Mouse (Mus musculus) kidney, postnatal 0 days (tissue): Measurements from ENCODE around the gene Bora. TPM values are rescaled to one million over a fixed set of nuclear protein-coding genes. Genes with fewer than 3 reads are reported as not detected.

ENCODE experiments used
- ATAC-seq: fragments of 200-750 bp; cut with Nextera tagmentation; replicated peaks from 2 replicates; pipeline ENCODE4 v1.8.0; 2017; ENCODE audit warnings: low read depth, moderate number of reproducible peaks, moderate TSS enrichment, moderate library complexity; ENCODE audit not compliant: low FRiP score
- DNase-seq: peaks from one replicate; pipeline ENCODE4 v3.0.0-alpha.2; 2016; ENCODE audit warnings: low spot score
- H3K27ac ChIP-seq: fragments of 300-500 bp; sonication (generic); 2 replicates; pipeline ENCODE4 v1.5.1; 2014; ENCODE audit warnings: mild to moderate bottlenecking
- H3K27me3 ChIP-seq: fragments of 300-500 bp; sonication (generic); 2 replicates; pipeline ENCODE4 v1.6.1; 2014; ENCODE audit warnings: low read length, mixed read lengths; ENCODE audit not compliant: insufficient read depth
- H3K36me3 ChIP-seq: fragments of 300-500 bp; sonication (generic); 2 replicates; pipeline ENCODE4 v1.6.1; 2014; ENCODE audit warnings: low read length, mixed read lengths; ENCODE audit not compliant: insufficient read depth
- H3K4me1 ChIP-seq: fragments of 300-500 bp; sonication (generic); replicated peaks from 2 replicates; pipeline ENCODE4 v1.6.1; 2014; ENCODE audit warnings: antibody characterized with exemption, low read length, mixed read lengths; ENCODE audit not compliant: insufficient read depth
- H3K4me2 ChIP-seq: fragments of 300-500 bp; sonication (generic); 2 replicates; pipeline ENCODE4 v1.6.1; 2014; ENCODE audit warnings: mild to moderate bottlenecking, low read length, moderate library complexity, mixed read lengths
- H3K4me3 ChIP-seq: fragments of 300-500 bp; sonication (generic); replicated peaks from 2 replicates; pipeline ENCODE4 v1.5.1; 2014; ENCODE audit warnings: low read depth, low read length
- H3K9ac ChIP-seq: fragments of 300-500 bp; sonication (generic); 2 replicates; pipeline ENCODE4 v1.6.1; 2014; ENCODE audit warnings: low read depth, low read length
- H3K9me3 ChIP-seq: fragments of 300-500 bp; sonication (generic); replicated peaks from 2 replicates; pipeline ENCODE4 v1.6.1; 2016; ENCODE audit warnings: low read length, inconsistent platforms, mixed read lengths
- CTCF ChIP-seq: IDR thresholded peaks from 2 replicates; pipeline ENCODE4 v1.5.1; 2016; ENCODE audit warnings: antibody characterized with exemption, low read depth, mild to moderate bottlenecking, moderate library complexity
- WGBS: fragments of 180-500 bp; shearing (Covaris S2); extraction: QIAGEN DNeasy Blood & Tissue Kit; methylation state at CpG from one replicate; pipeline ENCODE4 v1.1.7; 2014; 5-methylcytosine and 5-hydroxymethylcytosine counted together
- polyA plus RNA-seq: library from polyadenylated mRNA; unstranded; fragments of >200 nt; fragmentation: Nextera tagmentation; extraction: Ambion mirVana; gene quantifications from 2 replicates; pipeline ENCODE4 v1.2.1, GENCODE M21; 2015

Bora gene
- polyA plus RNA-seq, 1 experiment from 2014 or later, result 26.4 TPM

DNA sequence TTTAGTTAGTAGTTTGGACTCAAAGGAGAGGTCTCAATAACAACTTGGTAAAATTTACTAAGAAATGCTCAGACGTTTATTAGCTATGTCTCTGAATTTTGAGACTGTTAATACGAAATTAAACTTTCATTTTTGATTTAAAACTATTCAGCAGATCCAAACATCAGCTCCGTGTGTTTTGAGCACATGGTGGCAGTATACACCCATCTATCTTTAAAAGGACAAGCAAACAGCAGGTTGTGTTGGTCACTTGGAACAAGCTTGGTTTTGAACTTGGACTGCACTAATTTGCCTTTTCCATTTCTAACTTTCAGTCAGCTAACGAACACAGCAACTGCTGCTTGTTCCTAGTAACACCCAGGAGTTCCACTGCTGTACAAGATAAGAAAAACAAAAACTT is 71.6 kb downstream of the Bora start:
- Histone ChIP-seq H3K36me3 (peaks cover 21% of the 10 kb centered on the region), H3K4me2 (no peak overlapping the region), H3K4me1 (no peaks in the 10 kb centered on the region), H3K9ac (no peak overlapping the region), H3K27me3 (no peaks in the 10 kb centered on the region), H3K27ac (no peak overlapping the region), H3K9me3 (no peaks in the 10 kb centered on the region), H3K4me3 (no peak overlapping the region)
- no peak for ATAC-seq
- TF ChIP-seq CTCF, result peak; percentile 37; the same call in 1 of the 2 replicates
- DNase-seq, result no peak
- 80% methylated on average over 4 of the region's 4 CpGs for WGBS

- H3K36me3 ChIP-seq, result peaks cover 8% of the 10 kb centered on the region; the same call in 1 of the 2 replicates
- no peaks in the 10 kb centered on the region for H3K4me1 ChIP-seq
- no peaks in the 10 kb centered on the region for H3K9me3 ChIP-seq
- TF ChIP-seq CTCF, result no peak
- H3K27me3 ChIP-seq, result no peaks in the 10 kb centered on the region
- no peak overlapping the region for H3K4me3 ChIP-seq
- ATAC-seq (no peak), DNase-seq (no peak)
- no peak overlapping the region for H3K27ac ChIP-seq
- WGBS, result 86% methylated on average over 11 of the region's 11 CpGs
- no peak overlapping the region for H3K4me2 ChIP-seq
- H3K9ac ChIP-seq, result no peak overlapping the region
These were observed 75.7 kb downstream of the Bora start for GRCm38 (mm10) chr14:99121584-99122339.

DNA sequence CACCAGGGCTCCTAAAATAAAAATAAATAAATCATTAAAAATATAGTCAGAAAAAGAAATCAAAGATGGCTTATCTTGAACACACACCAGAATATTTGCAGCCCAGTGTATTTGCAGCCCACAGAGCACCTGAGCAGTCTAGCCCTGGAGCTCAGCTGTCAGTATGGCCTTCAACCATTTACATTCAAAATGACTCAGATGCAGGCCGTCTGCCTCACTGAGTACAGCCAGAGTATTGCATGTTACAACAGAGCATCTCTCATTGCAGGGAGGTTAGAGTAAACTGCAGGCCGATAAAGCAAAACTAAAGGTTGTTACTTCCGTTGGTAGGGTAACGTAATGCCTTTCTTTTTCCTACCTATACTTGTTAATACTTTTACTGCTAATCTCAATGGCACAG is 78.1 kb downstream of the Bora start:
- Histone ChIP-seq H3K36me3 (0 out of 2 replicates have a peak, but pooled peaks cover 4% of the 10 kb centered on the region), H3K27ac (no peak overlapping the region), H3K27me3 (no peaks in the 10 kb centered on the region), H3K4me2 (no peak overlapping the region), H3K4me3 (no peak overlapping the region), H3K9ac (no peak overlapping the region), H3K4me1 (no peaks in the 10 kb centered on the region), H3K9me3 (no peaks in the 10 kb centered on the region)
- TF ChIP-seq CTCF, result no peak
- WGBS, result 86% methylated on average over 4 of the region's 4 CpGs
- no peak for DNase-seq
- no peak for ATAC-seq

Other genes starting within 250 kb of the Bora start
- gene Rpl36a-ps1, start 51.9 kb upstream of the Bora start, polyA plus RNA-seq, result 4.4 and 4.8 TPM in 2 replicates
- 89.9 and 94.8 TPM in 2 replicates for gene Mzt1, start 88 bp upstream of the Bora start, polyA plus RNA-seq
- 12.7 and 15.1 TPM in 2 replicates for gene Pibf1, start 53.2 kb downstream of the Bora start, polyA plus RNA-seq
- gene Dis3, start 53.5 kb downstream of the Bora start, polyA plus RNA-seq, result 18.6 and 20.2 TPM in 2 replicates